Mouse (Mus musculus): ENCODE data around the gene Pyroxd2. TPM values are rescaled to one million over a fixed set of nuclear protein-coding genes. Genes with fewer than 3 reads are reported as not detected.

Pyroxd2 gene
- polyA plus RNA-seq, 1 experiment: 68.9 TPM

GRCm38 (mm10) chr19:42734982-42735381 is 17.6 kb downstream of the Pyroxd2 start:
- Histone ChIP-seq H3K4me3 (ENCODE audit: insufficient read depth, low read depth, low read length) (no peak overlapping the region), H3K4me1 (ENCODE audit: control insufficient read depth, insufficient read depth, low read length) (peaks cover 4% of the 10 kb centered on the region; the same call in 1 of the 2 replicates), H3K36me3 (ENCODE audit: control insufficient read depth, insufficient read depth, low read length) (no peaks in the 10 kb centered on the region), H3K27ac (ENCODE audit: insufficient read depth, low read depth, low read length) (no peak overlapping the region), H3K27me3 (replicated peaks; ENCODE audit: control insufficient read depth, insufficient read depth, low read length) (no peaks in the 10 kb centered on the region)
- 74% methylated on average over 5 of the region's 5 CpGs for WGBS
- TF ChIP-seq POLR2A (IDR thresholded peaks at IDR 0.05; ENCODE audit: low read depth, low read length): no peak
- no peak for TF ChIP-seq CTCF (conservative IDR thresholded peaks at IDR 0.05; ENCODE audit: insufficient read depth, insufficient read length, low read depth, low read length)
- DNase-seq: no peak

DNA sequence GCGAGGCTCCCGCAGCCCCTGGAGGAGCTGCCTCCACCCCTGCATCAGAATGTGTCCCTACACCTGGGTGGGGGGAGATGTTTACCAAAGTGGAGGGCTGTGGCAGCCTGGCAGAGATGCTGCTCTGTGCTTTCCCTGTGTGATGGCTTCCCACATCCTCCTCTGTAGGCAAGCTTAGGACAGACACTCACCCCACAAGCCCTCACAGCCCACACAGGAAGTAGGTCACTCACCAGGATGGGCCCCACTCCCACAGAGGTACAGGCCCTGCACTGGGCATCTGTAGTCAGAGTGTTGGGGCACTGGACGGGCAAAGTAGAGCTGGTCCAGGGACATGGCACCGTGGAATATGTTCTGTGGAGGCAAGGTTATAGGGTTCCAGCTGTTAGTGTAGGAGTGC is 25.2 kb downstream of the Pyroxd2 start:
- Histone ChIP-seq H3K27me3 (replicated peaks; ENCODE audit: control insufficient read depth, insufficient read depth, low read length) (no peaks in the 10 kb centered on the region), H3K4me1 (ENCODE audit: control insufficient read depth, insufficient read depth, low read length) (no peaks in the 10 kb centered on the region), H3K36me3 (ENCODE audit: control insufficient read depth, insufficient read depth, low read length) (no peaks in the 10 kb centered on the region), H3K27ac (ENCODE audit: insufficient read depth, low read depth, low read length) (no peak overlapping the region), H3K4me3 (ENCODE audit: insufficient read depth, low read depth, low read length) (no peak overlapping the region)
- no peak for TF ChIP-seq CTCF (conservative IDR thresholded peaks at IDR 0.05; ENCODE audit: insufficient read depth, insufficient read length, low read depth, low read length)
- no peak for TF ChIP-seq POLR2A (IDR thresholded peaks at IDR 0.05; ENCODE audit: low read depth, low read length)
- DNase-seq: no peak
- 96% methylated on average over 4 of the region's 4 CpGs for WGBS

DNA sequence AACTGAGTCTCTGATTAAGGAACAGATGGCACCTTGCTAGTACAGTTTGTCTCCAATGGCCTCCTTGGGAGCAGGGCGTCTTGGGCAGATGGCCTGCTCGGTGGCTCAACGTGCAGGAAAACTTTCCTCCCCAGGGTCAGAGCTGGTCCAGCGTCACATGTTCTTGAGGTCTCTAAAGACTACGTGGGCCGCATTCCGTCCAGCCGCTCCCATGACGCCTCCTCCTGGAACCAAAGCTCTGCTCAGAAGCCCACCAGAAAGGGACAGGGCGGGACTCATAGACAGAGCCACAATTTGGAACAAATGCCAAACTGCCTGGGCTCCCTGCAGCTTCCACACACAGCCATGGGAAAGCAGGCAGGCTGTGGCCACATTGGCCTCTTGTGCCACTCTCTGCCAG is 25.8 kb downstream of the Pyroxd2 start:
- TF ChIP-seq CTCF (conservative IDR thresholded peaks at IDR 0.05; ENCODE audit: insufficient read depth, insufficient read length, low read depth, low read length): no peak
- no peak for TF ChIP-seq POLR2A (IDR thresholded peaks at IDR 0.05; ENCODE audit: low read depth, low read length)
- DNase-seq: no peak
- no peaks in the 10 kb centered on the region for H3K36me3 ChIP-seq (ENCODE audit: control insufficient read depth, insufficient read depth, low read length)
- WGBS: 95% methylated on average over 10 of the region's 10 CpGs
- no peak overlapping the region for H3K27ac ChIP-seq (ENCODE audit: insufficient read depth, low read depth, low read length)
- no peaks in the 10 kb centered on the region for H3K4me1 ChIP-seq (ENCODE audit: control insufficient read depth, insufficient read depth, low read length)
- no peak overlapping the region for H3K4me3 ChIP-seq (ENCODE audit: insufficient read depth, low read depth, low read length)
- H3K27me3 ChIP-seq (replicated peaks; ENCODE audit: control insufficient read depth, insufficient read depth, low read length): no peaks in the 10 kb centered on the region

- Histone ChIP-seq H3K4me3 (ENCODE audit: insufficient read depth, low read depth, low read length) (no peak overlapping the region), H3K36me3 (ENCODE audit: control insufficient read depth, insufficient read depth, low read length) (no peaks in the 10 kb centered on the region), H3K27ac (ENCODE audit: insufficient read depth, low read depth, low read length) (no peak overlapping the region), H3K4me1 (ENCODE audit: control insufficient read depth, insufficient read depth, low read length) (no peaks in the 10 kb centered on the region), H3K27me3 (replicated peaks; ENCODE audit: control insufficient read depth, insufficient read depth, low read length) (no peaks in the 10 kb centered on the region)
- TF ChIP-seq CTCF (conservative IDR thresholded peaks at IDR 0.05; ENCODE audit: insufficient read depth, insufficient read length, low read depth, low read length) (no peak), POLR2A (IDR thresholded peaks at IDR 0.05; ENCODE audit: low read depth, low read length) (no peak)
- DNase-seq: peak; percentile 66
- WGBS: 73% methylated on average over 3 of the region's 3 CpGs
Observed at GRCm38 (mm10) chr19:42725973-42726350, 26.6 kb downstream of the Pyroxd2 start.

DNA sequence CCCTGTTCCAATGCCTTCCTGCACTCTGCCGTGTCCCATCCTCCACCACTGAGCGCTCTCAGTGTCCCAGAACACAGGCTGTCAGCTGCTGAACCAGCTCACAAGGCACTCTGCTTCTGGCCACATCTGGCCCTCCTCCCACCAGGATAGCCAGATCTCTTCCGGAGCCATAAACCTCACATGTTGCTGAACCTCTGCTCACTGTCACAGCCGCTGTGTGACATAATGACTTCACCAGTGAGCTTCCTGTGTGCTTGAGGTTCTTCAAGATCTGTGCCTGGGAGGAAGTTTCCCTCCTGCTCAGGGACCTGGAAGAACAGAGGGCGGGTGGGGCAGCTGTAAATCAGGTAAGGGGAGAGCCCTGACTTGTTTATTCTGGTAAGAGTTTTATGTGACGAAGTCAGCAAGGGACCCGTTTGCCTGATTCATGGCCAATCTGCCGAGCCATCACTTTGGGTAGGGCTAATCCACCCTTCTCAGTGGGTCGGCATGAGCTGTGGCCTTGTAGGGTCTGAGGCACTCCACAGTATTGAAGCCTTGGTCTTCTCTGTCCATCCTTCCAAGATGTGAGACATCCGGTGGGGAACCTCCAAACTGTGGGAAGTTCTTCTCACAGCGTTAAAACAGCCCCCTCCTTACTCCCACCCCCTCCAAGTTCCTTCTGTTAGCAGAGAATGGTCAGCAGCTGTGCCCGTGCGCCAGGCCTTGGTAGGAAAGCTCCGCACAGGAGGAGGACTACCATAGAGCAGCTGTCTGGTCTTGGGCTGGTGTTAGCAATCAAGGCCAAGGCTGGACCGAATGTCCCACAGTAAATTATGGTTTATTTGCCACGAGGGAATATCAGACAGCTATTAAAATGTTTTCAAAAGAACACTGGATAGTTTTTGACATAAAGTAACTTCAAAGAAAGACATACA is 27.3 kb downstream of the Pyroxd2 start:
- DNase-seq: peak; percentile 47
- H3K4me3 ChIP-seq (ENCODE audit: insufficient read depth, low read depth, low read length): no peak overlapping the region
- no peaks in the 10 kb centered on the region for H3K36me3 ChIP-seq (ENCODE audit: control insufficient read depth, insufficient read depth, low read length)
- no peak for TF ChIP-seq POLR2A (IDR thresholded peaks at IDR 0.05; ENCODE audit: low read depth, low read length)
- TF ChIP-seq CTCF (conservative IDR thresholded peaks at IDR 0.05; ENCODE audit: insufficient read depth, insufficient read length, low read depth, low read length): no peak
- H3K27ac ChIP-seq (ENCODE audit: insufficient read depth, low read depth, low read length): no peak overlapping the region
- WGBS: 53% methylated on average over 16 of the region's 16 CpGs
- H3K27me3 ChIP-seq (replicated peaks; ENCODE audit: control insufficient read depth, insufficient read depth, low read length): no peaks in the 10 kb centered on the region
- H3K4me1 ChIP-seq (ENCODE audit: control insufficient read depth, insufficient read depth, low read length): no peaks in the 10 kb centered on the region

- no peak for DNase-seq
- no peak overlapping the region for H3K4me3 ChIP-seq (ENCODE audit: insufficient read depth, low read depth, low read length)
- 71% methylated on average over 6 of the region's 6 CpGs for WGBS
- no peak overlapping the region for H3K27ac ChIP-seq (ENCODE audit: insufficient read depth, low read depth, low read length)
- no peaks in the 10 kb centered on the region for H3K4me1 ChIP-seq (ENCODE audit: control insufficient read depth, insufficient read depth, low read length)
- TF ChIP-seq CTCF (conservative IDR thresholded peaks at IDR 0.05; ENCODE audit: insufficient read depth, insufficient read length, low read depth, low read length) (0 out of 2 replicates have a peak, but pooled peaks have one; percentile 12), POLR2A (IDR thresholded peaks at IDR 0.05; ENCODE audit: low read depth, low read length) (no peak)
- H3K36me3 ChIP-seq (ENCODE audit: control insufficient read depth, insufficient read depth, low read length): no peaks in the 10 kb centered on the region
- no peaks in the 10 kb centered on the region for H3K27me3 ChIP-seq (replicated peaks; ENCODE audit: control insufficient read depth, insufficient read depth, low read length)
Observed at GRCm38 (mm10) chr19:42723302-42723701, 29.3 kb downstream of the Pyroxd2 start.

- no peak for TF ChIP-seq POLR2A (IDR thresholded peaks at IDR 0.05; ENCODE audit: low read depth, low read length)
- Histone ChIP-seq H3K36me3 (ENCODE audit: control insufficient read depth, insufficient read depth, low read length) (no peaks in the 10 kb centered on the region), H3K27ac (ENCODE audit: insufficient read depth, low read depth, low read length) (no peak overlapping the region), H3K4me1 (ENCODE audit: control insufficient read depth, insufficient read depth, low read length) (no peaks in the 10 kb centered on the region), H3K27me3 (replicated peaks; ENCODE audit: control insufficient read depth, insufficient read depth, low read length) (no peaks in the 10 kb centered on the region), H3K4me3 (ENCODE audit: insufficient read depth, low read depth, low read length) (no peak overlapping the region)
- DNase-seq: peak; percentile 54
- 9% methylated on average over 2 of the region's 2 CpGs for WGBS
Observed at GRCm38 (mm10) chr19:42722500-42722899, 30.1 kb downstream of the Pyroxd2 start.
